Mouse (Mus musculus) thymus, postnatal 10 days (tissue): ENCODE measurements at regions not wholly inside any gene's neighbourhood (a gene's known extent, or its start where the extent isn't known, plus 50 kb on each side); places are given as distances from the start of the nearest gene placed in this dataset.

Source experiments
- DNase-seq, 2 experiments: peaks; one replicate each; pipeline ENCODE4 v3.0.0; 2021; ENCODE audit warnings: low spot score in 2 of 2

DNA sequence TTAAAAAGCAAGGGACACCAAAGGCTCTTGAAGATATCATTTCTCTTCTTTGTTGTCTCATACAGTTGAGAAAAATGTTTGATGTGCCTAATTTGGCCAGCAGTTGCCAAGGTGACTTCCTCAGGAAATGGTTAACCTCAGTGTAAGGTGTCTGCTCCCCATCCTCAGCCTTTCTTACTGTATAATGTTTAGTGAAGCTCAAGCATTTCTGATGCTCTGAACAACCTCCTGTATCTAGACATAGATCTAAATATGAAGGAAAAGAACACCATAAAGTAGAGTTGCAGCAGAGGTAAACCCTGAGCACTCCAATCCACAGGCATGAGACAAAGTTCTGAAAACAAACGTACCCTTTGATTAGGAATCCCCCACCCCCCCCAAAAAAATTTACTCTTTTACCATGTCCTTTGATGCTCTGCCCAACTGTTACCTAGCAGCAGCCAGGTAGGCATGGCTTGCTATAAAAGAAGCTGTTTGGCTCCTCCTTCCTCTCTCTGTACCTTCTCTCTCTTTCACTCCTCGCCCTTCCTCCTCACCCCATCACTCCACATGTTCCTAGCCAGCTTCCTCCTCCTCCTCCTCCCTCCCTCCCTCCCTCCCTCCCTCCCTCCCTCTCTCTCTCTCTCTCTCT is 348.4 kb upstream of the Hs3st5 start:
- peak in 1 of 2 experiments; percentile 7 for DNase-seq
